Mouse (Mus musculus): ENCODE results near the gene Acot6.
"Not testable (repeated sequence)": the region's sequence is repeated elsewhere in the genome, so short reads cannot be mapped to it uniquely, and the experiment has no call there.

- TF ChIP-seq CTCF (IDR thresholded peaks at IDR 0.05; ENCODE audit: borderline replicate concordance, insufficient read depth, low read depth, low read length); POLR2A (IDR thresholded peaks at IDR 0.05; ENCODE audit: borderline replicate concordance, insufficient read depth, low read length): not testable (repeated sequence)
Observed at GRCm38 (mm10) chr12:84094666-84095065, 5.8 kb upstream of the Acot6 start.

Data from cerebellum, adult 2 months (tissue).